Mouse (Mus musculus) thymus, postnatal 14 days (tissue): ENCODE measurements at regions not wholly inside any gene's neighbourhood (a gene's known extent, or its start where the extent isn't known, plus 50 kb on each side); places are given as distances from the start of the nearest gene placed in this dataset.

Experiments
- DNase-seq: peaks from one replicate; pipeline ENCODE4 v3.0.0; 2021

DNA sequence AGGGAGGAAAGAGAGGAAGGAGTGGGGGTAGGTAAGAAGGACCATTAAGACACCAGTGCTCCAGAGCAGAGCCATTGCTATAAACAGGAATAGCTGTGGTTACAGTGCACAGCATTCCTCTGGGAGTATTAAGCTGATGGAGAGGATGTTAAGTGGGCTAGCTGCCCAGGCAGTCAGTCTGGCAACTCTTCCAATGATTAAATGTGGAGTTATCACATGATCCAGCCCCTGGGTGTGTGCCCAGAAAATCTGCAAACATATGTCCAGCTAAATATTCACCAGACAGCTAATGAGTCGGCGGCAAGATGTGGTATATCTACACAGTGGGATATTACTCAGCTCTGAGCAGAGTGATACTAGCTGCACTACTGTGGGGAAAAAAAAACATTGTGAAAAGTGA is 229.7 kb downstream of the Ankrd50 start:
- no peak for DNase-seq

- no peak for DNase-seq
Measured at GRCm38 (mm10) chr3:38251592-38251991, 233.1 kb downstream of the Ankrd50 start.

DNA sequence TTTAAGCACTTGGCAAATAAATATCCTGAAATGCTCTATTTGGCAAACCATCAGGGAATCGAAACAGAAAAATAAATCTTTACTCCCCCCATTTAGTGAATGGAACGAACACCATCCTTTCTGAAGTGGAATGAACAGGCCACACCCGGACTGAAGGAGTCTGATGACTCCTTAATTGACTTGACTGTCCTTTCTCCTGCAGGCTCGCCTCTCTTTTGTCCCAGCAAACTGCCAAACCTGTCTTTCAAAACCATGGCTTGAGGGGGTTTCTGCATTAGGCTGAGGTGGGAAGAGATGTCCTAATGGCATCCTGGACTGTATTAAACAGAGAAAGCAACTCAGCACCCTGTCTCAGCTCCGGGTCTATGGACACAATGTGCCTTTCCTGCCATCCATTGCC is 234.1 kb downstream of the Ankrd50 start:
- DNase-seq = no peak

- DNase-seq = no peak
Measured at GRCm38 (mm10) chr3:38248941-38249340, 235.7 kb downstream of the Ankrd50 start.

GRCm38 (mm10) chr3:38246439-38246838 is 238.2 kb downstream of the Ankrd50 start:
- no peak for DNase-seq

GRCm38 (mm10) chr3:38243209-38243608 is 241.4 kb downstream of the Ankrd50 start:
- no peak for DNase-seq

DNA sequence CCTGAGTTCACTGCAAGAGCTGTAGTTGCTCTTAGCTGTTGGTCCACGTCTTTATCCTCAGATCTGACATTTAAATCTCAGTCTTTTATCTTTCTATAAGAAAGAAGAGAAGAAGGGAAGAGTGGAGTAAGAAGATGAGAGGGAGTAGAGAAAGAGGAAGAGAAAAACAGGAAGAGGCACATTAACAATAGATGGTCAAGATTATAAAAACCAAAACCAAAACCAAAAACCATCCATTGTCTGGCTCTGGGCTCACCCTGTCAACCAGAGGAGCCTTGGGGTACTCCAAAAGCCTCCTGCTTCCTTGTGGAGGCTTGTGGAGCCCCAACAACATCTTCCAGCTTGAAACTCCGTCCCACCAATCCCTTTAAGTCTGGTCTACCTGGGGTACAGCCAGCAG is 247.0 kb downstream of the Ankrd50 start:
- DNase-seq = peak; percentile 1

GRCm38 (mm10) chr3:38235736-38236083 is 248.9 kb downstream of the Ankrd50 start:
- peak; percentile 1 for DNase-seq

DNA sequence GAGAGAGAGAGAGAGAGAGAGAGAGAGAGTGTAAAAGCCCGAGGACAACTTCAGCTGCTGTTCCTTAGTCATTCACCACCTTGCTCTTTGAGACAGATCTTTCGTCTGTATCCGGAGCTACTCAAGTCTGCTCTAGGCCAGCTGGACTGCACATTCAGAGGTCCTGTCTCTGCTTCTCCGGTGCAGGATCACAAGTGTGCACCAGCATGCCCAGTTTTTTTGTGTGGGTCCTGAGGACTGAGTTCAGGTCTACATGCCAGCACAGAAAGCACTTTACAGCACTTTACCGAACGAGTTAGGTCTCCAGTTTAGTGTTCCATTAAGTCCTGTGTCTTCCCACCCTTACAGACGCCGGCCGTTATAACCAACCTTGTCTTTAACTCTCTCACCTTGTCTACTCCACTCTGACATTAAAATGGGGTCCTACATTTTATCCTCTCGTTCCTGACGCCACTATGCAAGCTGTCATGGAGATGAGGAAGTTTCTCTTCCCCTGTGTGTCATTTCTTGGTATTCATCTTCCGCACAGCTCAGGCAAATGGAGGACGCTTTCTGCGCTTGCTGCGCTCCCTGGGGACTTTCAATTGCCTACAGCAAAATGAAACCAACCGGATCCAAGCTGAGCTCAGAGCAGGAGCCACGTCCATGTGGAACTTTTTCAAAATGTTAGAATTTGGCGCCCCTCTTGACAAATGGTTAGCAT is 249.5 kb downstream of the Ankrd50 start:
- peak; percentile 1 for DNase-seq

DNA sequence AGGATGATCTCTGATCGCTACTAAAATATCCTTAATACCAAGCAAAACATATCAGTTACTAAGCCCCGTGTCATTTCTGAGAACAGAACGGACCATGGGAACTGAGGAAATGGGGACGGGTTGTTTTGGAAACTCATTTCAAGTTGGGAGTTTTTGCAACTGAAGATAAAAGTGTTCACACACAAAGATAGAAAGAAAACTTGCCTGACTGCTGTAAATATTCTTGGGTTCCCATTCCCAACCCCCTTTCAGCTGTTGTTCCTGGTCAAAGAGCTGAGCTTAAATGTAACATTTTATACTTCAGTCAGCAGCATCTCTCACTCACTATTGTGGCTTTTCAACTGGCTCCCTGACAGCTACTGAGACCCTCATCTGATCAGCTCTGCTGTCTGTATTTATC is 250.1 kb downstream of the Ankrd50 start:
- DNase-seq = no peak

- no peak for DNase-seq
Measured at GRCm38 (mm10) chr3:38234006-38234405, 250.6 kb downstream of the Ankrd50 start.

DNA sequence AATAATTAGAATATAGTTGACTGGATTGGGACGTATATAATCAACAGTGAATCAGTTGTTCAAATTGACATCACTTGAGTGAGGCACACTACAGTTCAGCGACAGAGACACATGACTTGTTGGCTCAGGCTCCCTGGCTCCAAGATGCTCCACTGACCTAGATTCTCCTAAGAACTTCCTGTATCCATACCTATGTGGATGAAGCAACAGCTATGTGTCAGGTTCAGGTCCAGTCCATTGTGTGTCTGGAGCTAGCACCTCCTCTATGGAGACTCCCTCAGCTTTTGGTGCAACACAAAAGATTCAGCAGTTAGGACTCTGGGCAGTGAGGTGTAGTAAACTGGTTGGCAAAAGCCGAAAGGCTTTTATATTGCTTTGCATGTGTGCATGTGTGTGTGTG is 251.6 kb downstream of the Ankrd50 start:
- no peak for DNase-seq

DNA sequence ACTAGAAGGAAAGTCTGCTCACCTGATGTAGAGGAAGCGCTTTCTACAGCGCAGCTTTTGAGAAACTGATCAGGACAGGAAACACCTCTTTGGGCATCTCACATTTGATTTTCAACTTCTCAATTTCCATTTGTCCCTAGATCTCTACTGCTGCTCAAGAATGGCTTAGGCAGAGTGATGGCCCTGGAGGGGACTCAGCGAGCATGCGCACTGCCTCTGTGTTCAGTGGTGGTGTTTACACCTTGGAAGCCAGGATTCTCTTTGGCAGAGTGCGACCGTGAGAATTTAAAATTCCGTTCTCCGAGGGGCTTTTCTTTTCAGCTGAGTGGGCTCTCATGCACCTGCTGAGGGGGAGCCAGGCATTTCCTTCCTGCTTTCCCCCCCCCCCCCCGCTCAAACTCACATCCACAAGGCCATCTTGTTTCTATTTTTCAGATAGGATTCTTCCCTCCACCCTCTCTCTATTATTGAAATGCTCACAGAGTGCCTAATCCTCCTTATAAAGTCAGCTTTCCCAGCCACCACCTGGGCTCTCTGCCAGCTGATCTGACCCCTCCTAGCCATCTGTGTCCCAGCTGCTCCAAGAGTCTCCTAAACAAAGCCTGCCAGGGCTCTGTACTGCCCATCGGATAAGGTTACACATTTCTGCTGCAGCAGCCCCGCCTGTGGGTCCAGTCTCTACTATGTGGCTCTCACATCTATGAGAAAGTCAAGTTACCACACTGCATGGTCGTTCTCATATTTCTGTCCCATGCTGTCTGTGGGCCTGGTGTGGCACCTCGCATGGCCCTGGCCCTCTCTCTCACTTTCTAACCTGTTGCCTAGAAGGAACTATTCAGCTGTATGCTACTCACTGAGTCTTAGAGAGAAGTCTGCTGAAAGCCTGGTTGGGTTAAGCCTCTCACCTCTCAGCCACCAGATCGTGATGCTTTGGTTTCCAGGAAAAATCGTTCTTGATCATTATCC is 252.2 kb downstream of the Ankrd50 start:
- peak; percentile 2 for DNase-seq

GRCm38 (mm10) chr3:38231506-38231905 is 253.1 kb downstream of the Ankrd50 start:
- no peak for DNase-seq

DNA sequence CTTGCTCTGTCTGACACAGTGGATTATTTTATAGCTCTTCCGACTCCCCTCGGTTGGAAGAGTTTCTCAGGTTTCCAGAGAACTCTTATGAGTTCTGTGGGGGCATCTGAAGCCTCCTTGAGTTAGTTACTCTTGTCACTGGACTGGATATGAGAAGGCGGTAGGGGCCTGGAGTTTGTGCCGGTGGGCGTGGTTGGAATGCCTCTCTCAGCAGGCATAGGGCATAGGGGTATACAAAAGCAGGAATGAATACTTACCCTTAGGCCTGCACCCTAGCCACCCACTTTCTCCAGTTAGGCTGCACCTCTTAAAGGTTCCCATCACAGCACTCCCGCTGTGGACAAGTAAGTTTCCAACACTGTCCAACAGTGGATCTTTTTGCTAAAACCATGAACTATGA is 253.8 kb downstream of the Ankrd50 start:
- no peak for DNase-seq

- DNase-seq = no peak
Measured at GRCm38 (mm10) chr3:38229686-38230085, 255.0 kb downstream of the Ankrd50 start.

- no peak for DNase-seq
Measured at GRCm38 (mm10) chr3:38229051-38229450, 255.6 kb downstream of the Ankrd50 start.

DNA sequence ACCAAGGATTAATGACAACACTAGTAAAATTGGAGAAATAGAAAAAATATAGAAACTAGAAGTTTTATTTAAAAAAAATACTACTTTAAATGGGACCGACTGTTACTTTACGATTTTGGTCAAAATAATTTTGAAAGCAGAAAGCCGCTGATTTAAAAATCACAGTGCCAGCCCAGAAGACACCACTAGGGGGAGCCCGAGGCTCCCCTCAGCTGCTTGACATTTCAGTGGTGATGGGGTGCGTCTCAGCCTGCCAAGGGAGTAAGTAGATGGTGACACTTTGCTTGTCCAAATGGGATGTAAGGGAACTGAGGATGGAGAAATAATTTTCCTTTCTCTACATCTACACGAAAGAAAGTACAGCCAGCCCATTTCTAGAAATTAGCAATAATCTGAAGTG is 257.0 kb downstream of the Ankrd50 start:
- DNase-seq = peak; percentile 76

- no peak for DNase-seq
Measured at GRCm38 (mm10) chr3:38227121-38227520, 257.5 kb downstream of the Ankrd50 start.

DNA sequence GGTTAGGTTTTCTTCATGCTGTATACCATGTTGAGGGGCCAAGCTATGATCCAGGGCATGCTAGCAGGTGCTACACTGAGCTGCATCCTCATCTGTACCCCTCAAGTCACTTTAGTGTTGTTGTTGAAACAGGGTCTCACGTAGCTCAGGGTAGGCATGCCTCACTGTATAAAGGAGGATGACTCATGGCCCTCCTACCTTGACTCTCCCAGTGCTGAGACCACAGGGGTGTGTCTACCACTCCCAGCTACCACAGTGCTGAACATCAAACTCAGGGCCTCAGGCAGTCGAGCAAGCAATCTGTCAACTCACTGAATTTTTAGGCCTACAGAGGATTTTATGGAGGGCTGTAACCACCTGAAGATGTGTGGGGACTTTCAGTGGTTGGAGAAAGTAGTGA is 258.5 kb downstream of the Ankrd50 start:
- no peak for DNase-seq

DNA sequence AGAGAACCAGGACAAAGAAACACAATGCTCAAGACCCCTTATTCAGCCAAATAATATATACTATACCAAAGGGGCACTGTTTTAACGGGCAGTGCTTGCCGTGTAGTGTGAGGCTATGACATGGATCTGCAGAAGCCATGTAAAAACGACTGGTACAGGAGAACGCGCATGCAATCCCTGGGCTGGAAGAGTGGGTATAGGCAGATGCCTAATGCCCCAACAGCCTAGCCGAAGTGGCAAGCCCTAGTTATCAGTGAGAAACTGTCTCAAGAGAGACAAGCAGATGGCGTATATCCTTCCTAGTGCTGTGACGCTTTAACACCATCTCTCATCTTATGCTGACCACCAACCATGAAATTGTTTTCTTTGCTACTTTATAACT is 262.8 kb downstream of the Ankrd50 start:
- DNase-seq = no peak

DNA sequence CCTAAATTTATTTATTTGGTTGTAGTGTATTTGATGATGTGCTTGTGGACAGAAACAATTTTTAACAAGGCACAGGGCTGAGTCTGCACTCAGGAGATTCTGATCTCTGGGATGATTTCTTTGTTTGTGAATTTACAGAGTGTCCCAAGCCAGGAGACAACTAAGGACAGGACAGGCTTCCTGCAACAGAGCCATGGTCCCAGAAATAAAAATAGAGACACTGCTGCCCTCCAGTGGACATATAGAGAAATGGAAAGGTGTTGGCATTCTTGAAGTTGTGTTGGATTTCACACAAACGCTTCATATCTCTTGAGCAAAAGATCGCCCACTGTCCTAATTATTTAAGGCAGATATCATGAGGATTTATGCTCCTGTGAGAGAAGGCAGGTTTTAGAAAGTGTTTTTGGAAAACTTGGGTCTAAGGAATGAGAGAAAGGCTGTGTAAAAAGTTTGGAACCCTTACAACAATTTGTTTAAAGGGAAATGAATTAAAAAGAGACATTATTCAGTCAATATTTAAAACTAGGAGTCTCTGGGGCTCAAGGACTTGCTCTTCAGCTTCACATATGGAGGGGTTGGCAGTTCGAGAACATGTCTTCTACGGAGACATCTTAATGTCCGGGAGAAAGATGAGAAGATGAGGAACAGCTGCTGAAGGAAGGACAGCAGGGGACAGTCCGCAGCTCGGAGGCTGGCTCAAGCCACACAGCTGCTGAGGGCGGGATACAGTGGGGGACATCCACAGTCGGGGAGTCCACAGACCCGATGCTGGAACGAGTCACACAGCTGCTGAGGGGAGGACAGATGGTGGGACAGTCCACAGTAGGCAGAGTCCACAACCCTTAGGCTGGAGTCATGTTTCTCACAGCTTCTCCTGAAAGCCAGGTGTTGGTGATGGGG is 263.5 kb downstream of the Ankrd50 start:
- peak; percentile 47 for DNase-seq

GRCm38 (mm10) chr3:38209081-38209480 is 275.6 kb downstream of the Ankrd50 start:
- no peak for DNase-seq
